Mouse (Mus musculus) kidney, adult 9 months (tissue): ENCODE results near the gene Psmd11.

Experiments
- DNase-seq: peaks from one replicate; pipeline ENCODE4 v3.0.0; 2022

Gene Psmd11

DNA sequence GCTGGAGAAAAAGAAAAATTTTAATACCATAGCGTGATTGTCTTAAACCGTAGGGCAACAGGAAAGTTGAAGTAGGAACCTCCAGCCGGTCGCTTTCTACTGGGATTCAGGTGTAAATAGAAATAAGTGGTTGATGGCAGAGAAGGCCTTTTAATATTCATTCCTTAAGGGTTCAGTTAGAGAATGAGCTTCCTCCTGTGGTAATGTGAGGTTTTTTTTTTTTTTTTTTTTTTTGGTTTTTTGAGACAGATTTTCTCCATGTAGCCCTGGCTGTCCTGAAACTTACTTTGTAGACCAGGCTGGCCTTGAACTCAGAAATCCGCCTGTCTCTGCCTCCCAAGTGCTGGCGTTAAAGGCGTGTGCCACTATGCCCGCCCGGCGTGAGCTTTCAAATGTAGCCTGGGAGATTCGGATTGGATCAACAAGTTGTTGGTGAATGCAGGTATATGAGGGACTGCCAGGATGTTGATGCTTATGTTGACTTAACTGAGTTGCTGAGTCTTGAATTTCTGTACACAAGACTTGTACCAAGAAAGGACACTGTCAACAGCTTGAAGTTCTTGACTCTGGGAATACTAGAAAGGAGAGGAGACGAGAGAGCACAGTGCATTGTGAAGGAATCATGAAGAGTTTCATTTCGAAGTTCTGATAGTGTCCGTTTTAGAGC, 1.2 kb downstream of the Psmd11 start:
- peak; percentile 11 for DNase-seq

DNA sequence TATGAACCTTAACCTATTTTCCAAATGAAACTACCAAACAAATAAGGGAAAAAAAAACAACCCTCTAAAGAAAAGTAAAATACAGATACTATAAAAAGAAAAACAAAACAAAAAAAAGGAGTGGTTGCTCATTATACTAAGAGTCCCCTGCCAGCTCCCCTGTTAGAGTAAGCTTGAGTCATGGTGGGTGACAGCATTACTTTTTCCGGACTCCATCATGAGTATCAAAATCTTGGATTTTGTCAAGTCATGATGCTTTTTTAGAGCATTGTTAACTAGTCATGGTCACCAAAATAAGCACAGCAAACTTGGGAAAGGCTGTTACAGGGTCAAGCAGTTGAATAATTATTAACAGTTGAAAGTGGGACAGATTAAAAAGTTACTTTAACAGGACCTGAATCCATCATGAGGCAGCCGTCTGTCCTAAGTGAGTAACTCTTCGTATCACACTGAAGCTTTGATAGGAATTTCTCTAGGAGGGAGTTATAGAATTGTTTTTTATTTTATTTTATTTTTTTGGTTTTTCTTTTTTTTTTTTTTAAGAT, 2.0 kb downstream of the Psmd11 start:
- DNase-seq, result peak; percentile 73

DNA sequence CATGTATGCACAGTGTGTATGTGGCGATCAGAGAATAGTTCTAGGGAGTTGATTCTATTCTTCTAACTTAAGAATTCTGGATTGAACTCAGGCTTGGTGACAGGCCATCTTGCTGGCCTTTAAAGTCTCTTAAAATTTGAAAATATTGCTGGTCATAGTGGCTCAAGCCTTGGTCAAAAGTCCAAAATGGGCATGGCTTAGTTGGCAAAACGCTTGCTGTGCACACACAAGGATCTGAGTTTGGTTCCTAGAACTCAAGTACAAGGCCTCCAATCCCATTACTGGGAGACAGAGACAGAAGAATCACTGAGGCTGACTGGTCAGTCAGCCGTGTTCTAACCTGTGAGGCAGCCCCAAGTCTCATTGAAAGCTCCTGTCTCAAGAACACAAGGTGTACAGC, 18.5 kb downstream of the Psmd11 start:
- DNase-seq, result peak; percentile 28

DNA sequence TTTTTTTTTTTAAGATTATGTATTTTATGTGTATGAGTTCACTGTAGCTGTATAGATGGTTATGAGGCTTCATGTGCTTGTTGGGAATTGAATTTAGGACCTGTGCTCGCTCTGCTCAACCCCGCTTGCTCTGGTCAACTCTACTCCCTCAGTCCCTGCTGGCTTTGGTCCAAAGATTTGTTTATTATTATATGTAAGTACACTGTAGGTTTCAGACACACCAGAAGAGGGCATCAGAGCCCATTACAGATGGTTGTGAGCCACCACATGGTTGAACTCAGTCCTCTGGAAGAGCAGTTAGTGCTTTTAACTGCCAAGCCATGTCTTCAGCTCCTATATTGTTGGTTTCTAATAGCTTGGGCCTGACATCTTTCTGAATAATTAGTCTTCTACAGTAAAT, 21.4 kb downstream of the Psmd11 start:
- no peak for DNase-seq

DNA sequence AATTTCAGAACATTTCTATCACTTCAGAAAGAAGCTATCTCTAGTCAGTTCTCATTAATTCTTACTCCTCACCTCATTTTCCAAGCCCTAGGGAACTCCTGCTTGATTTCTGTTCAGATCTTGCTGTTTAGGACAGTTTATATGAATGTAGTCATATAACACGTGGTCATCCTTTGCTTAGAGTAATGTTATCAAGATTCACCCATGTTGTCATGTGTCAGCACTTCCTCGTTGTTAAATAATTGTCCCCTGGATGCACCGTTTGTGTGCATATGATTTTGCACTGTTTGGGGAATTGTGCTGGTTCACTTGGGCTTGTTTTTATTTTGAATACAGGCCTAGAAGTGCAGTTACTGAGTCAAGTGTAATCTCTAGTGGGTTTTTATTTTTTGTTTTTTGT, 23.8 kb downstream of the Psmd11 start:
- DNase-seq, result no peak

DNA sequence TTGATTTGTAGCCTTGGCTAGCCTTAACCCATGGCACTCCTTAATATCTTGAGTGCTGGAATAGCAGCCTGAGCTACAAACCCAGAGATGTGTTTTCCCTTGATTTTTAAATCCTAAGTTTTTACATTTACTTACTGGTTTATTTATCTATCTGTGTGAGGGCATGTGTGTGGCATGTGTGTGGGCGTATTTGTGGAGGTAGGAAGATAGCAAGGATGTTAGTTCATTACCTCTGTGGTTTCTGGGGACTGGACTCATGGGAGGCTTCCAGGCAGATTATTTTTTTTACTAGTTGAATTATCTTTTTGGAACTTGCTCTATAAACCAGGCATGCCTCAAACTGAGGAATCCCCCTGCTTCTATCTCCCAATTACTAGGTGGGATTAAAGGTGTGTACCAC, 24.8 kb downstream of the Psmd11 start:
- no peak for DNase-seq

DNA sequence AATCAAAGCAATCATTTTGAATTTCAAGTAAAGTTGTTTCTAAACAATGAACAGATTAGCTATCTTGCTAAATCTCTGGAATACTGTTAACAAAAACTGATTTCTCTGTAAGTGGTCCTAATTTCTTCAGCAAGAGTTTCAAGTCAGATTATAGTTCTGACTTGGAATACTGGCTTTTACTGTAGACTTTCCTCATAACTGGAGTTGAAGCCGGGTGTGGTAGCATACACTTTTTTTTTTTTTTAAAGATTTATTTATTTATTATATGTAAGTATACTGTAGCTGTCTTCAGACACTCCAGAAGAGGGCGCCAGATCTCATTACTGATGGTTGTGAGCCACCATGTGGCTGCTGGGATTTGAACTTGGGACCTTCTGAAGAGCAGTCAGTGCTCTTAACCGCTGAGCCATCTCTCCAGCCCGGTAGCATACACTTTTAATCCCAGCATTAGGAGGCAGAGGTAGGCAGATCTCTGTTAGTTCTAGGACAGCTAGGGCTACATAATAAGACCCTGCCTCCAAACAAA, 35.3 kb downstream of the Psmd11 start:
- peak; percentile 12 for DNase-seq

DNA sequence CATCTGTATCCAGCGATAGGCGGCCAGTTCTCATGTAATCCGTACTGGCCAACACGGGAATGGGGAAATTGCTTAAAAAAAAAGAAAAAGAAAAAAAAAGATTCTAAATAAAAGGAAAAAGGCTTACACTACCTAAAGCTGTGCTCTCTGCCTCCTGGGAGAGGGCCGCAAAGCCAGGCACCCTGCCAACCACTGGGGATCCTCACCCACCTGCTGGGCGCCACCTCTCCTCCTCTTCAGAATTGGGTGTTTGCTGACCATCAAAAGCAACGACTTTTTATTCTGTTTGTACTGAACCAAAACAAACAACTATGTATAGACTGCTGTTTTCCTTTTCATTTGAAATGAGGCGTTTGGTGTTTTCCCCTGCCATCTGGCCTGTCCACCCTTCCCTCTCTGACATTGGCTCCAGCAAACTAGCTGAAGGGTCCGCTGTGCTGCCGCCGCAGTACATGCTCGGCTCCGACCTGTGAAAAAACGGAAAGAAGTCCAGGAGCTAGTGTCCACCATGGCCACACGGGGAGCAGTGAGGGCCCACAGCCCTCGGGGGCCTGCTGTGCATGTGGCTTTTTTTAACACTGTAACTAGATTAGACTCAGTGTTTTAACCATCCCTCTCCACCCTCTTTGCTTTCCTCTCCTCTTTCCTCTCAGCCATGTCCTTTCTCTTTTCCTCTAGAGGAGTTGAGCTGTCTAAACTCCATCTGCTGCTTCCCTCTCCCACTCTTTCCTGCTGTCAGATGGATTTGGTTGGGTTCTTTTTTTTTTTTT, 43.6 kb downstream of the Psmd11 start:
- no peak for DNase-seq

DNA sequence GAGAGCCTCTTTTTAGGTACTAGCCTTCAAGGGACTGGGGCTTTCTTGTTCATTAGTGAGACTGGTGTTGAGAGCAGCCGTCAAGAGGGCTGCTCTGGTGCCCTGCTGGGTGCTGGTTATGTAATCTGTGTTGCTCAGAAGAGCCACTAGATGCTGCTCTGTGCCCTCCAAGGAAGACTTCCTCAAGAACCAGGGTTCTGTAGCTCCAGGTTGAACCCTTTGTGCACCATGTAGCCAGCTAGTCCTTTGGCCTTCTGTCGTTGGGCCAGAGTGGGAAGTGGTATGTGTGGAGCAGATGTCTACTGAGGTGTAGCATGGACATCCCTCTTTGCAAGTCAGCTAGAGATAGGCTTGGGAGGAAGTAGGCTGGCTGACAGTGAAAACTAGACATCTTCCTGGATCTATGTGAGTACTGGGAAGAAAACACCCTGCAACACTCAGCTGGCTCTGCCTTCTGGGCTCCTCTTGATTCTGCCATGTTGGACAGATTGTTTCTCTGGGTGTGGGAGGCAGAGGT, 45.8 kb downstream of the Psmd11 start:
- peak; percentile 27 for DNase-seq

DNA sequence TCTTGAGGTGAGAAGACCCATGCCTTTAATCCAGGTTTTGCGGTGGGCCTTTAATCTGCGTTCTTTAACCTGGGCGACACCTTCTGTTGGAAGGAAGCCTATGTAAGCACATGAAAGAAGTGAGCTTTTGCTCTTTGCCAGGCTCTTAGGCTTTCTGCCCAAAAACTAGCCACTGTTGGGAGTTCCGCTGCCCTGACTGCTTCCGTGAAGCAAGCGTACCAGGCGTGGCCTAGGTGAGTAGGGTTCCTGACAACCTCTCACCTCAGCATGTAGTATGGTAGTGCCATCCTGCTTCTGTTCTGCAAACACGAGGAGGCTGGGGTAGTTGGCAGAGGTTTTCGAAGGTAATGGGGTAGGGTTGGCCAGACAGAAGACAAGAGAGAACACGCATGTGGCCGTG, 46.4 kb downstream of the Psmd11 start:
- DNase-seq, result peak; percentile 14

DNA sequence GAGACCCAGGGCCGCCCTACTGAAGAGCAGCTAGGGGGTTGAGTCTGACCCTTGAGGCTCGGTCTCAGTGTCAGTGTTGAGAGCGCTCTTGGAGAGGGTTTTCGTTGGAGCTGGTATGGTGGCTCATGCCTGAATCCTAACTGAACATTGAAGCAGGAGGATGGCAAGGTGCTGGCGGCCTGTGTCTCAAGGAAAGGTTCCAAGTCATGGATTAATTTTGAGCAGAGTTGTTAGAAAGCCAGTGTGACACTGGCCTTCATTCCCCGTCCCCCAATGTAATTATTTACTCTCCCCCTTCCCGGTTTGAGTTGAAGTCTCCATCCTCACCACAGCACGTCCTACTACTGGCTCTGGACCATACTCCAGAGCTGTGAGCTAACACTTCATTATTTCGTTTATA, 47.1 kb downstream of the Psmd11 start:
- no peak for DNase-seq

DNA sequence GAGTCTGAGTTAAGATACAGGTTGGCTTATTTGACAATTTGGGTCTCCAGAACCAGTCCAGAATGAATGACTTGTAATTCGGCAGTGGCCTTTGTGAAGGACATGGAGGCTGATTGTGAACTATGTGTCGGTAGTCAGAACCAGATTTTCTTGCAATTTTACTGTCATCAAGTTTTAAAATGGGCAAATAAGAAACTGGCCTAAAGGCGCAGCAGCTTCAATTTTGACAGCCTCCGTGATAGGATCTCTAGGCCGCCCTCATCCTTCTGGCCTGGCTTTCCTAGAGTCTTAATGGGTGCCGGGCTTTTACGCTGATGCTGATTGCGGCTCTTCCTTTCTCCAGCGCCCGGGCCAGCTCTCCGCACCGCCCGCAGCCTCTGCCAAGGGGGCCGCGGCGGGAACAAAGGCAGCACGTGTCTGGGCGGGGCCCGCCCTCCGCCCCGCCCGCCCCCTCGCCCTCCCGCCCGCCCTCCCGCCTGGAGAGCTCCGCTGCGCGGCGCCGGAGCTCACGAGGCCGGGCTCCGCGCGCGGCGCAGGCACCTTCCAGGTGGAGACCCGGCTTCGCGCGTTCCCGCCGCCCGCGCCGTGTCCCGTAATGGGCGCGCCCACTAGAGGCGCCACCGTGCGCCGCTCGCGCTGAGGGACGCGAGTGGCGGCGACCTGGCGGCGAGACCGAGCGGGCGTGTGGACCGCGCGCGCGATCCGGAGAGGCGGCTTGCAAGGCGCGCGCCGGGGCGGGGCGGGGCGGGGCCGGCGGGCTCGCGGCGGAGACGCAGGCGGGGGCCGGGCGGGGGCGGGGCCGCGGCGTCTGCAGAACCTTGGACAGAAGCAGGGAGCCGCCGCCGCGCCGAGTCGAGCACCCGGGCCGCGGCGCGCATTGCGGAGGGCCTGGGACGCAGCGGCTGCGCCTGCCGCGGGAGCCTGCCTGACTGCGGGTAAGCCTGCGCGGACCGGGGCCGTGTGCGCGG, 48.1 kb downstream of the Psmd11 start, which contains the start of gene Cdk5r1:
Gene Cdk5r1, plus strand, starts transcription at position 802 of the 968 bp plus-strand sequence.
- DNase-seq, result peak; percentile 89

DNA sequence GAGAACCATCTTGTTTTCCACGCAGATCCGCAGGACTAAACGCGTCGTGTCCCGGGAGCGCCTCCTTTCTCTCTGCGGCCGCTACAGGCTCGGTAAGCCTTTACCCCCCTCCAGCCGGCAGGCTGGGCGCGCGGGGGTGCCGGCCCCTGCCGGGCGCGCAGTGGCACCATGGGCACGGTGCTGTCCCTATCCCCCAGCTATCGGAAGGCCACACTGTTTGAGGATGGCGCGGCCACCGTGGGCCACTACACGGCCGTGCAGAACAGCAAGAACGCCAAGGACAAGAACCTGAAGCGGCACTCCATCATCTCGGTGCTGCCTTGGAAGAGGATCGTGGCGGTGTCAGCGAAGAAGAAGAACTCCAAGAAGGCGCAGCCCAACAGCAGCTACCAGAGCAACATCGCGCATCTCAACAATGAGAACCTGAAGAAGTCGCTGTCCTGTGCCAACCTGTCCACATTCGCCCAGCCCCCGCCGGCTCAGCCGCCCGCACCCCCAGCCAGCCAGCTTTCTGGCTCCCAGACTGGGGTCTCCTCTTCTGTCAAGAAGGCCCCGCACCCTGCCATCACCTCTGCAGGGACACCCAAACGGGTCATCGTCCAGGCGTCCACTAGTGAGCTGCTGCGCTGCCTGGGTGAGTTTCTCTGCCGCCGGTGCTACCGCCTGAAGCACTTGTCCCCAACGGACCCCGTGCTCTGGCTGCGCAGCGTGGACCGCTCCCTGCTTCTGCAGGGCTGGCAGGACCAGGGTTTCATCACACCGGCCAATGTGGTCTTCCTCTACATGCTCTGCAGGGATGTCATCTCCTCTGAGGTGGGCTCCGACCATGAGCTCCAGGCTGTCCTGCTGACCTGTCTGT, 49.2 kb downstream of the Psmd11 start:
- DNase-seq, result peak; percentile 17

DNA sequence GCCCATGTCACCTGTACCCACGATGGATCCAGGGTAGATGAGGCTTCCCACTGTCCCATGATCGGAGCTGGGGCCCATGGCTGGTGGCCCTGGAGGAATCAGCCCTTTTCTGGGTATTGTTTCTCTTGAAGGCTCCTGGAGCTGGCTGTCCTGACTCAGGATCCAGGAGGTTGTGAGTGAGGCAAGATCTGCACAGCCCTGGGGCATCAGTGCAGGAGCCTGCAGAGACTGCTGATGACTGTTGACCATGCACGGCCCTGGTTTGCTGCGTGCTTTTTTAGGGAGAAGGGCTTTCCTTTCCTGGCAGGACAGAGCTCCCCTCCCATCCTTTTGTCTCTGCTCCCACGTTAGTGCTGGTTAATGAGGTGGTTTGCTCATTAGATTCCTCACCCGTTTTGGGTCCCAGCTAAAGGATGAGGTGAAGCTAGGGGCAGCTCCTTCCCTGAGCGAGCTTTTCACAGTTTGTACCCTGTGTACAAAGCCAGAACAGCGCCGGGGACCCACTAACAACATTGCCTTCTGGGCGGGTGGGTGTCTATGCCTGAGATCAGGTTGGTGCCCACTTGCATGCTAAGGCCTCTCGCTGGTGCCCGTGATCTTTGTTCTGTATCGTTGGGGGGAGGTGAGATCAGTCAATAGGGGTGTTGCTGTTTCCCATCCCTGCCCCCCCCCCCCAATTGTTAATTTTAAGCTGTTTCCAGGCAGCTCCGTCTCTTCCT, 50.4 kb downstream of the Psmd11 start:
- DNase-seq, result no peak

DNA sequence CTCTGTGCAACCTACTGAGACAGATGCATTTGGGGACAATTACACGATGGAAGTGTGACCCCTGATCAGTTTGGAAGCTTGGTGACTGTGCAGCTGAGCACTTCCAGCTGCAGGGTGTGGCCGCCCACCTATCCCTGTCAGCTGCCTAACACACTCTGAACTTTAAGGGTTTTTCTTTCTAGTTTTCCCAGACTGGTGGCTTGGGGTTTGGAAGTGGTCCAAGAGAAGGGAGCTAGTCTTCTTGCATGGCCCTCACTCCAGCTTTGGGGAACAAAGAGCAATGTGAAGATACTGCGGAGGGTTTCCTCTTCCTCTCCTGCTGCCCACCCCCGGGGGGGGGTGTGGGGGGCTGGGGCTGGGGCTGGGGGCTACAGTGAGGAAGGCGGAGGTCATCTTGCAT, 51.0 kb downstream of the Psmd11 start:
- no peak for DNase-seq

DNA sequence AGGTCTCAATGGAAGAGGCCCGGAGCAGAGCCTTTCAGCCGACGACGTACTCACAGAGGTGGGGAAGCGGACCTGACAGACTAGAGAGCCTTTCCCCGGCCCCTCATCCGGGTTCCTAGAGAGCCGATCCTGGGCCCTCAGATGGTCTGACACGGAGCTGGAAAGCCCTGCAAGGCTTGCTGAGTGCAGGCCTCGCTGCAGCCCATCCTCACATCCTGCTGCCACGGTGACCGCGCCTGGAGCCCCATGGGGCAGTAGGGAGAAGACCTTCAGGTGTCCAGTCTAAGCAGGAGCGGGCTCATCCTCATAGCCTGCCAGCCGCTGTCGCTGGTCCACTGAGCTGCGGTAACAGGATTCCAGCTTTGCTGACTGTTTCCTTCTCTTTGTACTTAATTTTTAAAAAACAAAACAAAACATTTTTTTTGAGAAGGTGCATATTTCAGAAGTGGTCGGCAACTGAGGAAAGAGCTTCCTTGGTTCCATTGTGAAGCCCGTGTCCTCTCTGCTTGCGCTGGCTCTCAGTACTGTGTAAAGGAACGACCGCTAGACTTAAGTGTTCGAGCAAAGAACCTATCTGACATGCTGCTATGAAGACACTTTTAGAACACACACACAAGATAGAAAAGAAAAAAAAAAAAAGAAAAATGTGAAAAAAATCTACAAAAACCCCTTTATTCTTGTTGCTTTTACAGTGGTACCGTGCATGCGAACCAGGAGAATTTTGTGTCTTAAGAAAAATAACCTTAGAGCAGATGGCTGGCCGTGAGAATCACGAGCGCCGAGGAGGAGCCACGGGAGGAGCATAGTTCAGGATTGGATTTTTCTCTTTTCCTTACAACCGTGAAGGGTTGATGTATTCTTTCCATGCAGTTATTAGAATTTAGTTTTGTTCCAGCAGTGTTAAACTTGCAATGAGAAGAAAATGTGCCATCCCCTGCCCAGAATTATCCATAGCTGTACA, 51.8 kb downstream of the Psmd11 start:
- no peak for DNase-seq

DNA sequence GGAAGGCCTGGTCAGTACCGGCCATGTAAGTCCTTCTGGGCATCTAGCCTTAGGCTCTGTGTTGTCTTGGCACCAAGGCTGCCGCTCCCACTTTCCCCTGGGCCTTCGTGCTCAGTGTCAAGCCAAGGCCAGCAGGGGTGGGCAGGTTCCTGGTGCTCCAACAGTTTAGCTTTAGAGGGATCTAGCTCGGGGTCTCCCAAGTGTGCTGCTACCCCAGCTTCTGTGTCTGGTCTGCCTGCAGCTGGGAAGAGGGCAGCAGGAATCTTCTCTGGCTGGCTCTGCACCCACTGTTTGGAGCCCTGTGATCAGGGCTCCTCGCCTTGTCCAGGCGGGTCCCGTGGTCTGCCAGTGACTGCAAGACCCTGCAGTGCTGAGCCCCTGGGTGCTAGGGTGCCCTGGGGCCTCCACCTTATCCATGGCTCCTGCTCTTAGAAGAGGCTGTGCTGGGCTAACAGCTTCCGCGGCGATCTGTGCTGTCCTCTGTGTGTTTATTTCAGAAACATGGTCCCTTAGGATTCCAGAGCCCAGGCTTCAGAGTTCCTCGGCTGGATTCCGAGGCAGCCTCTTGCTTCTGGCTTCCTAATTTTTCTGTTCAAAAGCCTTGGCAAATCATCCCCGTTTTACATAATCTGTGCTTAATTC, 53.1 kb downstream of the Psmd11 start:
- no peak for DNase-seq

DNA sequence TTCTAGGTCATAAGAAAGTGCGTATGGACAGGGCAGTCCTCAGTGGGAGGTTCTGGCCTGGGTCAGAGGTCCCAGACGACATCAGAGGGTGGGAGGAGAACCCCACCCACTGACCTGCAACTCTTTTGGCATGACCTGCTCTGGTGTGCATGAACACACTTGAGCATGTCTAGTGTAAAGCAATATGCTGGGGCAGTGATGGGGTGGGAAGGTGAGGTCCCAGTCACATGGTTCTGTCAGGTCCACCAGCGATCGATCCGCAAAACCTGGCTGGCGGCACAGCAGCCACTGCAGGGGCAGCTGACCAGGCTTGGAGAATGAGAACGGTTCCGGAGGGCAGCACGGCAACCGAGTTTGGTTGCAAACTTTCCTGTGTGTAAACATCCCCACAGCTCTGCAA, 53.9 kb downstream of the Psmd11 start:
- no peak for DNase-seq

DNA sequence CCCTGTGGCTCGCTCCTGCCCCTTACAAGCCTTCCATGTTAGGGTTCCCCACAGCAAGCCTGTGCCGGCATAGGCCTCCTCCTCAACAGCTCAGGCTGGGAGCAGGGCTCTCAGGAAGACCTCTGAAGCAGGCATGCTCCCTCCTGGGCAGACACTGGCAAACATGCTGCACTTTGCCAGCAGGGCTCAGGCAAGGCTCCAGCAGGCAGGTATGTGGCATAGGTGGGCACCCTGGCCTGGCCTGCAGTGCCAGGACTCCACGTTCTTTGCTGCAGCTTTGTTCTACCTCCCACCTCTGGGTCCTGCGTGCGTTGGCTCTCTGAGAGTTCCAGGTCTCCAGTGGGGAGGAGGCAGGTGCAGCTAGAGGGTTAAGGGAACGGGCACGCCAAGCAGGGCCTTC, 54.5 kb downstream of the Psmd11 start:
- DNase-seq, result no peak
